Mouse (Mus musculus) liver, adult 2 months (tissue): ENCODE data around the gene Slc35f6. TPM values are rescaled to one million over a fixed set of nuclear protein-coding genes. Genes with fewer than 3 reads are reported as not detected.
A peak's percentile ranks its signal among the peaks of the same experiment; 100 is the strongest.

Experiments used
- DNase-seq: peaks from one replicate; pipeline ENCODE4 v3.0.0-alpha.2; 2011; ENCODE audit warnings: low read depth, low spot score; ENCODE audit errors: extremely low read depth
- H3K27ac ChIP-seq: fragments of 200-500 bp; replicated peaks from 2 replicates; pipeline ENCODE4 v1.5.1; 2012; ENCODE audit warnings: low read depth, mild to moderate bottlenecking, control low read depth, inconsistent platforms, low read length; ENCODE audit not compliant: insufficient read depth
- H3K27me3 ChIP-seq: fragments of 200-500 bp; 2 replicates; pipeline ENCODE4 v1.6.1; 2012; ENCODE audit warnings: mild to moderate bottlenecking, moderate library complexity, low read length, inconsistent platforms; ENCODE audit not compliant: control insufficient read depth, insufficient read depth
- H3K36me3 ChIP-seq: fragments of 200-500 bp; 2 replicates; pipeline ENCODE4 v1.6.1; 2012; ENCODE audit warnings: low read length, inconsistent platforms; ENCODE audit not compliant: control insufficient read depth, insufficient read depth
- H3K4me1 ChIP-seq: fragments of 200-500 bp; 2 replicates; pipeline ENCODE4 v1.6.1; 2011; ENCODE audit warnings: low read length; ENCODE audit not compliant: control insufficient read depth, insufficient read depth
- H3K4me3 ChIP-seq: fragments of 200-500 bp; 2 replicates; pipeline ENCODE4 v1.5.1; 2011; ENCODE audit warnings: low read depth, mild to moderate bottlenecking, control low read depth, low read length, moderate library complexity; ENCODE audit not compliant: insufficient read depth
- H3K79me2 ChIP-seq: fragments of 200-500 bp; 2 replicates; pipeline ENCODE4 v1.6.1; 2012; ENCODE audit warnings: inconsistent platforms, mild to moderate bottlenecking, low read length, moderate library complexity; ENCODE audit not compliant: control insufficient read depth, insufficient read depth
- H3K9ac ChIP-seq: fragments of 200-500 bp; 2 replicates; pipeline ENCODE4 v1.6.1; 2012; ENCODE audit warnings: low read depth, mild to moderate bottlenecking, control low read depth, inconsistent platforms, low read length
- CTCF ChIP-seq: fragments of 200-500 bp; IDR thresholded peaks from 2 replicates; pipeline ENCODE4 v1.5.1; 2011; ENCODE audit warnings: low read depth, low read length, control low read depth
- POLR2A ChIP-seq: fragments of 200-500 bp; IDR thresholded peaks from 2 replicates; pipeline ENCODE4 v1.6.1; 2011; ENCODE audit warnings: low read length, control low read depth; ENCODE audit not compliant: insufficient read depth; ENCODE audit errors: extremely low read depth
- WGBS: fragments of 180-500 bp; shearing (Covaris S2); methylation state at CpG from one replicate; pipeline ENCODE4 v1.1.7; 2018; 5-methylcytosine and 5-hydroxymethylcytosine counted together
- polyA plus RNA-seq: library from polyadenylated mRNA; depleted of rRNA; stranded (reverse); fragments of >200 nt; gene quantifications from 2 replicates; pipeline ENCODE4 v1.2.3, GENCODE M21; 2012
- total RNA-seq: library from RNA; depleted of rRNA; stranded (reverse); fragments of >200 nt; gene quantifications from 2 replicates; pipeline ENCODE4 v1.2.3, GENCODE M21; 2014

Slc35f6 gene
- total and polyA plus RNA-seq, 2 experiments: 16.2 to 55.4 TPM

- Histone ChIP-seq H3K4me3 (peak overlapping the region; percentile 13; the same call in 1 of the 2 replicates), H3K9ac (peak overlapping the region; percentile 46), H3K4me1 (peaks cover 25% of the 10 kb centered on the region), H3K79me2 (no peaks in the 10 kb centered on the region), H3K36me3 (no peaks in the 10 kb centered on the region), H3K27ac (peak overlapping the region; percentile 87), H3K27me3 (peaks cover 9% of the 10 kb centered on the region)
- TF ChIP-seq CTCF (no peak), POLR2A (no peak)
- WGBS: 6% methylated on average over 11 of the region's 11 CpGs
- DNase-seq: peak; percentile 85
Measured at GRCm38 (mm10) chr5:30617851-30618250, 29.9 kb upstream of the Slc35f6 start.

- H3K9ac ChIP-seq: peak overlapping the region; percentile 10; the same call in 1 of the 2 replicates
- 47% methylated on average over 8 of the region's 8 CpGs for WGBS
- H3K79me2 ChIP-seq: no peaks in the 10 kb centered on the region
- H3K27me3 ChIP-seq: peaks cover 9% of the 10 kb centered on the region
- no peaks in the 10 kb centered on the region for H3K36me3 ChIP-seq
- no peak for TF ChIP-seq CTCF
- TF ChIP-seq POLR2A: no peak
- H3K4me3 ChIP-seq: no peak overlapping the region
- peak overlapping the region; percentile 87 for H3K27ac ChIP-seq
- peak; percentile 89 for DNase-seq
- H3K4me1 ChIP-seq: peaks cover 25% of the 10 kb centered on the region
Measured at GRCm38 (mm10) chr5:30618376-30619003, 29.2 kb upstream of the Slc35f6 start.

DNA sequence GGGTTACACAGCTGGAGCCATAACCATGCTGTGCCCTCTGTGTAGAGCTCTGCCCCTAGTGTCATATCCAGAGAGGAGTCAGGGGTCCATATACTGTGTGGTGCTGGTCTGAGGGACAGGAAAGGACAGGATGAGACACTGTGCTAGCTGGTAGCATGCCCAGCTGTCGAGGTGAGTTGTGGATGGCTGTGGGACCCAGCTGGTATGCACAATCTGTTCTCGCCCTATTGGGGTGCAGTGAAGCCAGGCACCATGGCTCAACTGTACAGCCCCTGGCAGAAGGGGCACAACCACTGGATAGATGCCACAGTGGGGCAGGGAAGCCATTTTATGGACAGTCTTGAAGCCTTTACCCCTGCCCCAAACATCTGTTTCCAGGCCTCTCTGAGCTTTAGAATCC is 28.5 kb upstream of the Slc35f6 start:
- no peak overlapping the region for H3K4me3 ChIP-seq
- DNase-seq: no peak
- WGBS: 97% methylated on average over 2 of the region's 2 CpGs
- H3K27ac ChIP-seq: no peak overlapping the region
- no peak for TF ChIP-seq CTCF
- TF ChIP-seq POLR2A: no peak
- H3K36me3 ChIP-seq: no peaks in the 10 kb centered on the region
- H3K9ac ChIP-seq: no peak overlapping the region
- H3K4me1 ChIP-seq: peaks cover 25% of the 10 kb centered on the region
- H3K79me2 ChIP-seq: no peaks in the 10 kb centered on the region
- H3K27me3 ChIP-seq: peaks cover 9% of the 10 kb centered on the region

DNA sequence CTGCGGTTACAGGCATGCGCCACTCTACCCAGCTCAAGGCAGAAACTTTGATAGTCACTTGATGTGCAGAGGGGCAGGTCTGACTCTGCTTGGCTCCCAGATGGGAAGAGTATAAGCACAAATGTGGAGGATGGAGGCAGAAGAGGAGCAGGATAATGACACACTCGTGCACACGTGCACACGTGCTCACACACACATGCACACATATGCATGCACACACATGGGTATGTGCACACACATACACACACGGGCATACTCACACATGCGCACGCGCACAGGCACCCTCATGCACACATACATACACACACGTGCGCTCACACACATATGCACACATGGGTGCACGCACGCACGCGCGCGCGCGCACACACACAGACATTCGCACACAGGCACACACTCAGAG is 27.2 kb upstream of the Slc35f6 start:
- Histone ChIP-seq H3K4me1 (peaks cover 19% of the 10 kb centered on the region), H3K79me2 (no peaks in the 10 kb centered on the region), H3K36me3 (no peaks in the 10 kb centered on the region), H3K4me3 (no peak overlapping the region), H3K27me3 (peaks cover 9% of the 10 kb centered on the region), H3K27ac (no peak overlapping the region), H3K9ac (no peak overlapping the region)
- DNase-seq: no peak
- no peak for TF ChIP-seq CTCF
- no peak for TF ChIP-seq POLR2A
- WGBS: 99% methylated on average over 20 of the region's 20 CpGs

- Histone ChIP-seq H3K27me3 (peaks cover 9% of the 10 kb centered on the region), H3K36me3 (no peaks in the 10 kb centered on the region), H3K27ac (no peak overlapping the region), H3K9ac (no peak overlapping the region), H3K4me1 (peaks cover 20% of the 10 kb centered on the region), H3K4me3 (no peak overlapping the region), H3K79me2 (no peaks in the 10 kb centered on the region)
- TF ChIP-seq CTCF (no peak), POLR2A (no peak)
- WGBS: 96% methylated on average over 9 of the region's 9 CpGs
- DNase-seq: no peak
Measured at GRCm38 (mm10) chr5:30621211-30621790, 26.4 kb upstream of the Slc35f6 start.

DNA sequence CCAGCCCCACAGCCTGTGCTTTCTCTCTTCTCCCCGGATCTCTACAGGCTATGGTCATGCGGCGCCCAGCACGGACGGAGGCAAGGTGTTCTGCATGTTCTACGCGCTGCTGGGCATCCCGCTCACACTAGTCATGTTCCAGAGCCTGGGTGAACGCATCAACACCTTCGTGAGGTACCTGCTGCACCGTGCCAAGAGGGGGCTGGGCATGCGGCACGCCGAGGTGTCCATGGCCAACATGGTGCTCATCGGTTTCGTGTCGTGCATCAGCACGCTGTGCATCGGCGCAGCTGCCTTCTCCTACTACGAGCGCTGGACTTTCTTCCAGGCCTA is 25.9 kb upstream of the Slc35f6 start:
- DNase-seq: no peak
- Histone ChIP-seq H3K27ac (no peak overlapping the region), H3K27me3 (peaks cover 9% of the 10 kb centered on the region), H3K4me3 (no peak overlapping the region), H3K9ac (no peak overlapping the region), H3K79me2 (no peaks in the 10 kb centered on the region), H3K36me3 (no peaks in the 10 kb centered on the region), H3K4me1 (peaks cover 21% of the 10 kb centered on the region)
- no peak for TF ChIP-seq CTCF
- no peak for TF ChIP-seq POLR2A
- WGBS: 66% methylated on average over 22 of the region's 22 CpGs
